Mouse (Mus musculus) frontal cortex, postnatal 25 days (tissue): ENCODE results near the gene Diras1.
A peak's percentile ranks its signal among the peaks of the same experiment; 100 is the strongest.

Source experiments
- DNase-seq, 2 experiments: peaks; one replicate each; pipeline ENCODE4 v3.0.0; 2022; ENCODE audit warnings: low spot score in 2 of 2

Gene Diras1

GRCm38 (mm10) chr10:81028219-81028618, 2.8 kb upstream of the Diras1 start:
- DNase-seq: no peak

GRCm38 (mm10) chr10:81027331-81027730, 1.9 kb upstream of the Diras1 start:
- no peak for DNase-seq

GRCm38 (mm10) chr10:81026857-81027256, 1.4 kb upstream of the Diras1 start:
- no peak for DNase-seq

DNA sequence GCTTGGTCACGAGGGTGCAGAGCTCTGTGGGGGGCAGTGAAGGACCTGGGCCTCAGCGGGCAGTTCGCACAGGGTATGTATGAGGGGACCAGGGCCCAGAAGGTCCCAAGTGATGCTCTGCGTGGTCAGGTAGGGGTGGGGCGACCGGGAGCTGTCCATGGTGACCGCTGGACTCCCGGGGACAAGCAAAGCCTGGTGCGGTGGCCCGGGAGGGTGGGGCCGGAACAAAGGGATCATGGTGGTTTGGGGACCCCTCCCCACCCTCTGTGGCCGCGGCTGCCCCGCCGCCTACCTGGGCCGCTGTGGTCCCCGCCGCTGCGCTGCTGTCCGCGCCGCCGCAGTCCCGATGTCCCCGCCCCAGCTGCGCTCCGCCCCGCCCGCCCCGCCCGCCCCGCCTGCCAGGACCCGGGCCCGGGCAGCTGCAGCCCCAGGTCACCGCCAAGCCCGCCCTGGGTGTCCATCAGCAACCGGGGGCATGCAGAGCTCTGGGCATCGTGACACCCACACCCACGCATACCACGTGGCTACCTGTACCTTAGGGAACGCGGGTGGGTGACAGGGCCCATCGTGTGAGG, 328 bp downstream of the Diras1 start:
- no peak for DNase-seq

- DNase-seq: no peak
These were observed 1.0 kb downstream of the Diras1 start for GRCm38 (mm10) chr10:81024346-81024937.

DNA sequence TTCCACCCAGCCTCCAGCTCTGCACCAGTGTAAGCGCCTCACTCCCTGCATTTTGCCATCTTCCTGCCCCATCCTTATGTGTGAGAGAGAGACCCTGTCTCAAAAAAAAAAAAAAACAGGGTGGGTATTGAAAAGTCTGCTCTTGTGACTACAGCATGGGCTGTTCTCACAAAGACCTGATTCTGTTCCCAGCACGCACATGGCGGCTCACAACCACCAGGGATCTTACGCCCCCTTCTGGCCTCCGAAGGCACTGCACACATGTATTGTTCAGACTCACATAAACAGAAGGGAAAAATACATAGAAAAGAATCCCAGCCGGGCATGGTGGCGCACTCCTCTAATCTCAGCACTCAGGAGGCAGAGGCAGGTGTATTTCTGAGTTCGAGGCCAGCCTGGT, 2.7 kb downstream of the Diras1 start:
- DNase-seq: no peak

GRCm38 (mm10) chr10:81021547-81022110, 3.8 kb downstream of the Diras1 start:
- no peak for DNase-seq

DNA sequence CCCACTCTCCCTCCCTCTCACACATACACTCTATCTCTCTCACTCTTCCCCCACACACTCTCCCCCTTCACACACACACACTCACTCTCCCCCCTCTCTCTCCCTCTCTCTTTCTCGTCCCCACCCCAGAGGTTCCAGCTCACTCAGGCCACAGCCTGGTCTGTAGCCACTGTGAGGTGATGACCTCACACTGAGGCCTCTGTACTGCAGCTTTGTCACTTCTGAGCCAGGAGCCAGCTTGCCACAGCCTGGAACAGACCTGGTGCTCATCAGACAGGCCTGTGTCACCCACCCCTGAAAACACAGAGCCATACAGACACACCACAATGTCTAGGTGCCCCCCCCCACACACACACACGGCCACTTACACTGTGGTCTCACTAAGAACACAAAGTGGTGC, 5.3 kb downstream of the Diras1 start:
- DNase-seq: no peak

GRCm38 (mm10) chr10:81019687-81020086, 5.8 kb downstream of the Diras1 start:
- no peak for DNase-seq

GRCm38 (mm10) chr10:81018326-81018725, 7.1 kb downstream of the Diras1 start:
- DNase-seq: no peak

DNA sequence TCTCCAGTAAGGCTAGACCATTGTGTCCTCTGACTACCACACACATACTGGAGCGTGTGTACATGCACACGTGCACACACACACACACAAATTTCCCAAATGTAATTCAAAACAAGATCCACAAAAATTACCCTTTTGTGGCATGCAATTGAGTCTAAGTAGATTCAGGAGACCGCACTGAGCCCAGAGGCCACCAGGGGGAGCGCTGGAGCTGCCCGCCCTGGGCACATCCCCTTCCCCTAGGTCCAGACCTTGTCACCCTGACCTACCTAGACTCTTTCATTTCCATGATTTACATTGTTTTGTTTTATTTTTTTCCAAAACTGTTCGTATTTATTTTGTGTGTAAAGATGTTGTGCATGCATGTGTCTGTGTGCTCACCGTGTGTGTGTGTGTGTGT, 8.8 kb downstream of the Diras1 start:
- no peak for DNase-seq

GRCm38 (mm10) chr10:81015666-81016065, 9.8 kb downstream of the Diras1 start:
- no peak for DNase-seq

GRCm38 (mm10) chr10:81014393-81015384, 10.8 kb downstream of the Diras1 start, which contains the start of gene Gng7:
TSS of gene Gng7 (minus strand) at chr10:81014945.
- peak; percentile 89 to 93 for DNase-seq

- no peak for DNase-seq
These were observed 14.6 kb downstream of the Diras1 start for GRCm38 (mm10) chr10:81010851-81011250.

DNA sequence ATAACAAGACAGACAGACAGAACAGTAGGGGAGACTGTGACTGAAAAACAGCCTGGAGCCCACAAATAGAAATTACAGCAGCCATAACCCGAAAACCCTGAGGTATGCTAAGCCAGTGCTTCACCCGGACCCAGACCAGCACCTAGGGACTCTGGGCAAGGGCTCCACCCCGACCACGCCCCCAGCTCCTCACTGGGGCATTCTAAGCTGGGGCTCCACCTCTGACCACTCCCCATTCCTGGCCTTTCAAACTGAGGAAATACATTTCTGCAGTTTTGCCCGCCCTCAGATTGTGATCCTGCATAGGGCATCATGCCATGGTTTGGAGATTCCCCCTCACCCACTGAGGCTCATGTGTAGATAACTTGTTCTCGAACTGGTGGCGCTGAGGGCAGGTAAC, 18.2 kb downstream of the Diras1 start:
- DNase-seq: no peak

DNA sequence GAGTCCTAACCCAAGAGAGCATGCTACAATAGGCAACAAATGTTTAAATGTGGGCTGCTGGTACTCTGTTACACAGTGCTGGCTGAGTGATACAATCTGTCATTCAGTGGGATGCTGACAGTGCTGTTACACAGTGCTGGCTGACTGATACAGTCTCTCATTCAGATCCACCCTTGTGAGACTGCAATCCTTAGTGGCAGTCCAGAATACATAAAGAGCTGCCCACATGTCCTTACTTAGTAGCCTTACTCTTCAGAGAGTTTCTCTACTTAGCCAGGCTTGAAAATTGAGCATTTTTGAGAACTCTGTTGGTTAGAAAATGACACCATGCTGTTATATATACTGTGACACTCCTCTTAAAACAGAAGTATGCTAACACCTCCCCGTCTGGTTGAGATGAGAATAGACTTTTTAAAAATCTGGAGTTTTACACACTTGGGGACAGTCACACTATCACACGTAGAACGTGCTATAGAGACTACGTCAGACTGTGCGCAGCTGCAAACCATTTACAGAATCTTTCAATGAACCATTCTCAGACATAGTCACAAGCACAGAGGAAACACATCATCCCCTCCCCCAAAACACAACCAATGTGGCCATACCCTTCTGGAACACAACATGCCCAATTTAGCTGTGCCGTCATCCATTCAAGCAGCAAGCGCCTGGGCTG, 19.3 kb downstream of the Diras1 start:
- DNase-seq: no peak

GRCm38 (mm10) chr10:81001161-81001560, 24.3 kb downstream of the Diras1 start:
- no peak for DNase-seq

DNA sequence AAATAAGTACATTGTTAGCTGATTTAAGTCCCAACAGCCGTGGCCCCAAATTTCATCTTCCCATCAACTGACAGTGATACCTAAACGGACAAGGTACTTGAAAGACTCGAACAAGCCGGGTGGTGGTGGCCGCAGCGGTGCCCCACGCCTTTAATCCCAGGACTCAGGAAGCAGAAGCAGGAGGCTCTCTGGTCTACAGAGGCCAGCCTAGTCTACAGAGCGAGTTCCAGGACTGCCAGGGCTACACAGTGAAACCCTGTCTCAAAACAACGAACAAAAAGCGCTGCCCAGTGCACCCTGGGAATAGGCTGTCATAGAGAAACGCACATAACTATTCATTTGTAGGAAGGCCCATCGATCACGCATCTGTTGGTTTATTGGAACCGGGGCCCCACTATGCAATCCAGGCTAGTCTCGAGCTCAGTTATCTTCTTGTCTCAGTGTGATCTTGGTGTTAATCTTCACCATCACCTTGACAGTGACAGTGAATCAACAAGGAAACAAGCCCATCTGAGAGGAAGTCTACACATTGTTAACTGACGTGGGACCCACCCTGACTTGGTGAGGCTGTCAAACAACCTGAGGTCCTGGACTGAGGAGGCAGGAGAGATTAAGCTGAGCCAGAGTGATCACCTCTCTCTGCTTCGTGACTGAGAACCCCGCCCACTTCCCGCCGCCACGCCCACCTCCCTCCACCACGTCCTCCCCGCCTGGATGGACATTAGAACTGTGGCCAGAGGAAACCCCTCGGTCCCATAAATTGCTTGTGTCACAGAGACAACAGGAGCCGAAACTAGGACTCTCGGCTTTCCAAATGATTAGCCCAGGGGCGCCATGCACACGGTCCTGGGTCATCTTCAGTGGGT, 25.0 kb downstream of the Diras1 start:
- DNase-seq: no peak

GRCm38 (mm10) chr10:80999362-81000196, 25.9 kb downstream of the Diras1 start:
- DNase-seq: peak; percentile 86 to 88

DNA sequence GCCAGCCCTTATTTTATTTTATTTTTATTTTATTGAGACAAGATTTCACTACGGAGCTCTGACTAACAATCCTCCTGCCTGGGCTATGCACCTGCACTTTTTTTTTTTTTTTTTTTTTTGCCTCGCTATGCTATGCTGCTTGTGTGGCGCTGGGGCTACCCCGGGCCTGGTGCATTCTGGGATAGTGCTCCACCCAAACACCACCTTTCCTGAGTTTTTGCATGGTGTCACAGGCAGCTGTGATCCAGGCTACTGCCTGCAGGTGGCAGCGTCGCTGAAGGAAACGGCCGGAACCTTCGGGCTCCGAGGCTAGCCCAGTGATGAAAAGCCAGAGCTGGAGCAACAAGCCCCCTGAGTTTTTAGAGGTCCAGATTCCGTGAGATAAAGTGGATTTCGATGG, 26.7 kb downstream of the Diras1 start:
- peak in 1 of 2 experiments; percentile 63 for DNase-seq
